Mouse (Mus musculus) frontal cortex, postnatal 14 days (tissue): ENCODE measurements at regions not wholly inside any gene's neighbourhood (a gene's known extent, or its start where the extent isn't known, plus 50 kb on each side); places are given as distances from the start of the nearest gene placed in this dataset.
A peak's percentile ranks its signal among the peaks of the same experiment; 100 is the strongest.

ENCODE experiments used
- DNase-seq, 2 experiments: peaks; one replicate each; pipeline ENCODE4 v3.0.0; 2022; ENCODE audit warnings: low spot score in 2 of 2

- no peak for DNase-seq
Measured at GRCm38 (mm10) chr7:51281470-51281869, 229.4 kb upstream of the Ano5 start.

GRCm38 (mm10) chr7:51300238-51300637, 210.6 kb upstream of the Ano5 start:
- no peak for DNase-seq

- DNase-seq: no peak
Measured at GRCm38 (mm10) chr7:51307757-51308156, 203.1 kb upstream of the Ano5 start.

- no peak for DNase-seq
Measured at GRCm38 (mm10) chr7:51310191-51310590, 200.6 kb upstream of the Ano5 start.

GRCm38 (mm10) chr7:51339841-51340540, 170.8 kb upstream of the Ano5 start:
- no peak for DNase-seq

GRCm38 (mm10) chr7:51347521-51347920, 163.3 kb upstream of the Ano5 start:
- DNase-seq: no peak

GRCm38 (mm10) chr7:51360134-51360533, 150.7 kb upstream of the Ano5 start:
- peak; percentile 9 to 13 for DNase-seq

GRCm38 (mm10) chr7:51377584-51377983, 133.2 kb upstream of the Ano5 start:
- DNase-seq: no peak
